Mouse (Mus musculus): ENCODE data around the gene Tdrd3. TPM values are rescaled to one million over a fixed set of nuclear protein-coding genes. Genes with fewer than 3 reads are reported as not detected.

Gene Tdrd3
- total and polyA plus RNA-seq, 2 experiments from 2014 or later: 13.4 to 13.8 TPM

DNA sequence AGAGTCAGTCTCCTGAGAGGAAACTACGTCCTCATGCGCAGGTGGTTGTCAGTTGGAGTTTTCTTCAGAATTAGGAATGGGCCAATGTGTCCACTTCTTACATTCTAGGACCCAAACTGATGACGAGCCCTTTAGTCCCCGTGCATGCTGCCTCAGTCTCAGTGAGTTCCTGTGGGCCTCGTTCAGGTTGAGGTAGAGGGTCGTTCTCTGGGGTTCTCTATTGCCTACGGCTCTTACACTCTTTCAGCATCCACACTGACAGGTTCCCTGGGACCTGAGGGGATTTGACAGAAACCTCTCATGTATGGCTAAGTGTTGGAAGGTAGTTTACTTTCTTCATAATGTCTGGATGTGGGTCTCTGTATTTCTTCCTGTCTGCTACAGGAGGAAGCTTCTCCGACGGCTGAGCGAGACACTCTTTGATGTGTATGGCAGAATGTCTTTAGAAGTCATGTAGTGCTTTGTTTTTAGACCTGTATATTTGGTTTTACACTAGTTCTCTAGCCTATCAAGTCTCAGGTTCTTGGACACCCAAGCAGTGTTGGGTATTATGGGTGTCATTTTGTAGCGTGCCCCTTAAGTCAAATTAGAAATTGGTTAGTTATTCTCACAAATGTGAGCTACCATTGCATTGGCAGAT is 81.6 kb downstream of the Tdrd3 start:
- no peak for ATAC-seq (ENCODE audit: insufficient read depth, low read depth)
- no peaks in the 10 kb centered on the region for H3K9me3 ChIP-seq (replicated peaks; ENCODE audit: control insufficient read depth, low read length)
- no peak overlapping the region for H3K9ac ChIP-seq (replicated peaks; ENCODE audit: low read depth, low read length)
- H3K27ac ChIP-seq (ENCODE audit: low read depth): no peak overlapping the region
- no peaks in the 10 kb centered on the region for H3K36me3 ChIP-seq (replicated peaks; ENCODE audit: control insufficient read depth, insufficient read depth, low read length)
- no peaks in the 10 kb centered on the region for H3K27me3 ChIP-seq (ENCODE audit: control insufficient read depth, insufficient read depth, low read length)
- no peak overlapping the region for H3K4me2 ChIP-seq (ENCODE audit: low read depth, low read length)
- no peak for DNase-seq (ENCODE audit: low spot score)
- TF ChIP-seq CTCF (IDR thresholded peaks at IDR 0.05; ENCODE audit: low read depth) (no peak), EP300 (IDR thresholded peaks at IDR 0.05; ENCODE audit: low read depth) (no peak)
- H3K4me3 ChIP-seq (ENCODE audit: low read depth, low read length): no peak overlapping the region
- WGBS: 95% methylated on average over 11 of the region's 11 CpGs
- no peaks in the 10 kb centered on the region for H3K4me1 ChIP-seq (ENCODE audit: control insufficient read depth, insufficient read depth)

DNA sequence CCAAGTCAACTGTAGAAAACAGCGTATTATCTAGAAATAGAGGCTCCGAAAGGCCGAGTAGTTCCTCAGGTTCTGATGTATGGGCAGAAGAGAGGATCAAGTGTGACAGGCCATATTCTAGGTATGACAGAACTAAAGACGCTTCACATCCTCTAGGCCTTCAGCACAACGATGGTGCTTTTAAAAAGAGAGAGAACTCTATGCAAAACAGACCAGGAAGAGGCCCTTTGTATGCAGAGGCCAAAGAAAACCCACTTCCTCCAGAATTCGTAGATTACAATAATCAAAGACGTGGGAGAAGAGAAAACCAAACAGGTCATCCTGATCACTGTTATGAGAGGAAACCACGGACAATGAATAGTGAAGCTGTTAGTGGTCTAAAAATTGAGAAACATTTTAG is 89.5 kb downstream of the Tdrd3 start:
- TF ChIP-seq CTCF (IDR thresholded peaks at IDR 0.05; ENCODE audit: low read depth) (no peak), EP300 (IDR thresholded peaks at IDR 0.05; ENCODE audit: low read depth) (no peak)
- peaks cover 18% of the 10 kb centered on the region for H3K36me3 ChIP-seq (replicated peaks; ENCODE audit: control insufficient read depth, insufficient read depth, low read length)
- H3K9ac ChIP-seq (replicated peaks; ENCODE audit: low read depth, low read length): no peak overlapping the region
- H3K4me1 ChIP-seq (ENCODE audit: control insufficient read depth, insufficient read depth): no peaks in the 10 kb centered on the region
- H3K27ac ChIP-seq (ENCODE audit: low read depth): no peak overlapping the region
- no peak overlapping the region for H3K4me2 ChIP-seq (ENCODE audit: low read depth, low read length)
- H3K4me3 ChIP-seq (ENCODE audit: low read depth, low read length): no peak overlapping the region
- H3K27me3 ChIP-seq (ENCODE audit: control insufficient read depth, insufficient read depth, low read length): no peaks in the 10 kb centered on the region
- WGBS: 75% methylated on average over 8 of the region's 8 CpGs
- H3K9me3 ChIP-seq (replicated peaks; ENCODE audit: control insufficient read depth, low read length): no peaks in the 10 kb centered on the region
- DNase-seq (ENCODE audit: low spot score) (no peak), ATAC-seq (ENCODE audit: insufficient read depth, low read depth) (no peak)

DNA sequence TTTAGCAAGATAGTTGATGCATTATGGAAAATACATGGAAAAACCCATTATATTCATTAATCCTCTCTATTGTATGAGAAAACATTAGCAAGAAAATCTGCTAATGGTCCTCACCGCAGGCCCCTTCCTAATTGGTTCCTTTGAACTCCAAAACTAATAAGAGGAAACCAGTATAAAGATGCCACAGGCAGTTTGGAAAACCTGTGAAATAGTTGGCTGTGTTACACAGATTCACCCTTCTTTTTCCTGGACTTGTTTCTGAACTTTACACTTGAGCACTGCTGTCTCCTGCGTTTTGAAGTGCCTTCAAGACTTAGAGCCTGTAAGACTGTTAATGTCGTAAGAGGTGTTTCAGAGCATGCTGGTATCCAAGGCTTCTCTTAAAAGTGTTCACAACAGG is 98.8 kb downstream of the Tdrd3 start:
- TF ChIP-seq EP300 (IDR thresholded peaks at IDR 0.05; ENCODE audit: low read depth) (no peak), CTCF (IDR thresholded peaks at IDR 0.05; ENCODE audit: low read depth) (no peak)
- no peaks in the 10 kb centered on the region; the same call in 1 of the 2 replicates for H3K36me3 ChIP-seq (replicated peaks; ENCODE audit: control insufficient read depth, insufficient read depth, low read length)
- no peak overlapping the region for H3K27ac ChIP-seq (ENCODE audit: low read depth)
- no peaks in the 10 kb centered on the region for H3K4me1 ChIP-seq (ENCODE audit: control insufficient read depth, insufficient read depth)
- ATAC-seq (ENCODE audit: insufficient read depth, low read depth) (no peak), DNase-seq (ENCODE audit: low spot score) (no peak)
- H3K9me3 ChIP-seq (replicated peaks; ENCODE audit: control insufficient read depth, low read length): no peaks in the 10 kb centered on the region
- H3K4me2 ChIP-seq (ENCODE audit: low read depth, low read length): no peak overlapping the region
- WGBS: 83% methylated on average over 3 of the region's 3 CpGs
- H3K27me3 ChIP-seq (ENCODE audit: control insufficient read depth, insufficient read depth, low read length): no peaks in the 10 kb centered on the region
- no peak overlapping the region for H3K4me3 ChIP-seq (ENCODE audit: low read depth, low read length)
- no peak overlapping the region for H3K9ac ChIP-seq (replicated peaks; ENCODE audit: low read depth, low read length)

DNA sequence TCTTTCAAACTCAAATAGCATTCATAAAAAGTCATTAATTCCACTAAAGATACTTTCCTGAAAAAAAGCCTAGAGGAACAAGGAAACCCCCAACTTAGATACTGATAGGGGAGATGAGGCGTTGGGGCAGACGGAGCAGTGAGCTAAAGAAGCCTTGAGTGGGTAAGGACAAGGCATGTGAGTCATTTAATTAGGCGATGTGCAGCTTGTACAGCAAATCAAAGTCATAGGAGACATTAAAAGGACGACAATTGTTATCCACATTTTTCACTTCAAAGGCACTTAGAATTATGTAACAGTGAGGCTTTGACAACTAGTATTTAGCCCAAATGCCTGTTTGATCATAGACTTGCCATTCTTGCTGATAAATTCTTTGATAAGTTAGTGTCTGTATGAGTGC is 100.9 kb downstream of the Tdrd3 start:
- ATAC-seq (ENCODE audit: insufficient read depth, low read depth) (no peak), DNase-seq (ENCODE audit: low spot score) (no peak)
- no peak overlapping the region for H3K4me3 ChIP-seq (ENCODE audit: low read depth, low read length)
- TF ChIP-seq CTCF (IDR thresholded peaks at IDR 0.05; ENCODE audit: low read depth) (no peak), EP300 (IDR thresholded peaks at IDR 0.05; ENCODE audit: low read depth) (no peak)
- no peaks in the 10 kb centered on the region for H3K27me3 ChIP-seq (ENCODE audit: control insufficient read depth, insufficient read depth, low read length)
- WGBS: 88% methylated on average over 4 of the region's 4 CpGs
- no peak overlapping the region for H3K27ac ChIP-seq (ENCODE audit: low read depth)
- H3K36me3 ChIP-seq (replicated peaks; ENCODE audit: control insufficient read depth, insufficient read depth, low read length): no peaks in the 10 kb centered on the region; the same call in 1 of the 2 replicates
- H3K4me1 ChIP-seq (ENCODE audit: control insufficient read depth, insufficient read depth): no peaks in the 10 kb centered on the region
- no peak overlapping the region for H3K9ac ChIP-seq (replicated peaks; ENCODE audit: low read depth, low read length)
- no peaks in the 10 kb centered on the region for H3K9me3 ChIP-seq (replicated peaks; ENCODE audit: control insufficient read depth, low read length)
- H3K4me2 ChIP-seq (ENCODE audit: low read depth, low read length): no peak overlapping the region

DNA sequence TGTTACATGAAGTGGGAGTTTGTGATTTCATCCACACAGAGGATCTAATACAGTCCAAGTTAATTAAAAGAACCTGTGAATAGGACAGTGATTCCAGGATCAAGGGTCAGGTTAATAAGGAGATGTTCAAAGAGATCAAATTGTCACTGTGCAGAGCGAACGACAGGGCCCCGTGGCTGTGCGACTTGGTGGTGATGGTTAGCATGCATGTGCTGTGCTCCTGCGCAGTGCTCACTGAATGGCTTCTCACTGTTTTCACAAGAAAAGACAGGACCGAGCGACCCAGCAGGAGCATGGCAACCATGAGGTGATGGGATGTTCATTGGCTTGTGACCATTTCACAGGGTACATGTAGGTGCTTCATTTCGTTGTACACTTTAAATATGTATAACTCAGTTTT is 115.4 kb downstream of the Tdrd3 start:
- DNase-seq (ENCODE audit: low spot score): no peak
- no peak for ATAC-seq (ENCODE audit: insufficient read depth, low read depth)

More for the DNA sequence above, 115.4 kb downstream of the Tdrd3 start:
- H3K4me1 ChIP-seq (ENCODE audit: control insufficient read depth, insufficient read depth): no peaks in the 10 kb centered on the region
- no peak overlapping the region for H3K27ac ChIP-seq (ENCODE audit: low read depth)
- H3K4me2 ChIP-seq (ENCODE audit: low read depth, low read length): no peak overlapping the region
- H3K36me3 ChIP-seq (replicated peaks; ENCODE audit: control insufficient read depth, insufficient read depth, low read length): no peaks in the 10 kb centered on the region
- WGBS: 90% methylated on average over 8 of the region's 8 CpGs
- no peaks in the 10 kb centered on the region for H3K9me3 ChIP-seq (replicated peaks; ENCODE audit: control insufficient read depth, low read length)
- H3K9ac ChIP-seq (replicated peaks; ENCODE audit: low read depth, low read length): no peak overlapping the region
- H3K4me3 ChIP-seq (ENCODE audit: low read depth, low read length): no peak overlapping the region
- no peak for TF ChIP-seq EP300 (IDR thresholded peaks at IDR 0.05; ENCODE audit: low read depth)
- no peak for TF ChIP-seq CTCF (IDR thresholded peaks at IDR 0.05; ENCODE audit: low read depth)
- no peaks in the 10 kb centered on the region for H3K27me3 ChIP-seq (ENCODE audit: control insufficient read depth, insufficient read depth, low read length)
